Mouse (Mus musculus): ENCODE data around the gene Polr2e.

The Polr2e gene

GRCm38 (mm10) chr10:79987771-79988505, 51.7 kb downstream of the Polr2e start:
- DNase-seq (ENCODE audit: low spot score), result no peak

GRCm38 (mm10) chr10:79986963-79987362, 52.6 kb downstream of the Polr2e start:
- peak; percentile 88 for DNase-seq (ENCODE audit: low spot score)

- DNase-seq (ENCODE audit: low spot score), result no peak
These were observed 53.2 kb downstream of the Polr2e start for GRCm38 (mm10) chr10:79986232-79986878.

Measured in embryo, embryonic 10.5 days (tissue).